Mouse (Mus musculus) ES-E14 (cell line): ENCODE measurements around the gene Sox9.

ENCODE experiments used
- CHD2 ChIP-seq: IDR thresholded peaks from 2 replicates; pipeline ENCODE4 v1.6.1; 2014; ENCODE audit warnings: mild to moderate bottlenecking, low read depth, low read length, inconsistent platforms
- ZNF384 ChIP-seq: IDR thresholded peaks from 2 replicates; pipeline ENCODE4 v1.6.1; 2012; ENCODE audit warnings: low read depth, low read length, inconsistent platforms

GRCm38 (mm10) chr11:112783401-112784346 lies 1.6 kb downstream of the Sox9 start:
- no peak for TF ChIP-seq ZNF384
- no peak for TF ChIP-seq CHD2
